Mouse (Mus musculus): ENCODE measurements around the gene Prdx2. TPM values are rescaled to one million over a fixed set of nuclear protein-coding genes. Genes with fewer than 3 reads are reported as not detected.

Gene Prdx2
- polyA plus RNA-seq, 1 experiment from 2014 or later, result 1,349 TPM

DNA sequence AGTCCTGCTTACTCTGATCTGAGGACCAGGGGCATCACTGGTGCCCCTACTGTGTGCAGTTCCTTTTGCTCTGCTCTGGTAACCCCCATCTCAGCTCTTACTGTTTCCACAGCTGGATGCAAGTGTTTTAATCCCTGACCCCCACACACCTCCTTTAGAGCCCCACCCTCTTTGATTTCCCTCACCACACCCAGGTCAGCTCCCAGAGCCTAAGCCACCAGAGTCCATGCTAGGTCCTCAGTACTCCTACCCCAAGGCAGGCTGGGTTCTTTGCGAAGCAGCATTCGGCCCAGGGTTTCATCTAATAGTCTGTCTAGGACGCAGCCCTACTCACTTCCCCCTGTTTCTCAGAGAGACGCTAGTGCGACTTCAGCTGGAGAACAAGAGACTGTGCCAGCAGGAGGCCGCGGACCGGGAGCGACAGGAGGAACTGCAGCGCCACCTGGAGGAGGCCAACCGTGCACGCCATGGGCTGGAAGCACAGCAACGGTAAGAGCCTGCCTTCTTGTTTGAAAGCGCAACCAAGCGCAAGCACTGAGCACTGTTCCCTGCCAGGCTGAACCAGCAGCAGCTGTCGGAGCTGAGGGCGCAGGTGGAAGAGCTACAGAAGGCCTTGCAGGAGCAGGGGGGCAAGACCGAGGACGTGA, 28.4 kb downstream of the Prdx2 start:
- no peak overlapping the region for H3K4me3 ChIP-seq (ENCODE audit: low read depth, low read length)
- H3K9ac ChIP-seq (ENCODE audit: low read length), result peak overlapping the region; percentile 48
- no peaks in the 10 kb centered on the region for H3K9me3 ChIP-seq (ENCODE audit: control insufficient read depth, low read length)
- peak; percentile 86 for ATAC-seq (ENCODE audit: low FRiP score)
- H3K27ac ChIP-seq (ENCODE audit: low read depth, low read length), result no peak overlapping the region
- DNase-seq (ENCODE audit: low spot score, missing footprints), result peak; percentile 98
- H3K36me3 ChIP-seq (ENCODE audit: control insufficient read depth, insufficient read depth, low read length), result no peaks in the 10 kb centered on the region
- peak overlapping the region; percentile 37 for H3K4me2 ChIP-seq
- peaks cover 6% of the 10 kb centered on the region; the same call in 1 of the 2 replicates for H3K4me1 ChIP-seq (ENCODE audit: control insufficient read depth, insufficient read depth, low read length)
- H3K27me3 ChIP-seq (ENCODE audit: control insufficient read depth, insufficient read depth, low read length), result 0 out of 2 replicates have a peak, but pooled peaks cover 4% of the 10 kb centered on the region
- 4% methylated on average over 19 of the region's 19 CpGs for WGBS

DNA sequence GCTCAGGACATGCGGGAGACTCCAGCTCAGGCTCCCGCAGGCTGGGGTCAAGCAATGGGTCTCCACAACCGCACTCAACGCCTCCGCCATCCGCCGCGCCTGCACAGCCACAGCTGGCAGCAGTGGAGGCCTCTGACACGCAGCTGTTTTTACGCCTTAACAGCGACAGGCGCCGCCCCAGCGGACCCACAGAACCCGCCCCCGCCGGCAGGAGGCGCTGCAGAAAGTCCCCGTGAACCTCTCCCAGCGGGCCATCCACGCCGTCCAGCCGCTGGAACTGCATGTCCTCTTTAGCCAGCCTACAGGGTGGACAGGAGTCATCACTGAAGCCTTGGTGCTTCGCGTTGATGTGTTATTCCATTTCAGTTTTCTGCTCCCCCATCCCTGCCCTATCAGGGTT, 38.3 kb downstream of the Prdx2 start:
- H3K36me3 ChIP-seq (ENCODE audit: control insufficient read depth, insufficient read depth, low read length), result no peaks in the 10 kb centered on the region
- no peak overlapping the region for H3K9ac ChIP-seq (ENCODE audit: low read length)
- no peak overlapping the region for H3K4me2 ChIP-seq
- no peaks in the 10 kb centered on the region for H3K9me3 ChIP-seq (ENCODE audit: control insufficient read depth, low read length)
- ATAC-seq (ENCODE audit: low FRiP score) (no peak), DNase-seq (ENCODE audit: low spot score, missing footprints) (peak; percentile 84)
- no peak overlapping the region for H3K27ac ChIP-seq (ENCODE audit: low read depth, low read length)
- peaks cover 18% of the 10 kb centered on the region for H3K27me3 ChIP-seq (ENCODE audit: control insufficient read depth, insufficient read depth, low read length)
- peaks cover 3% of the 10 kb centered on the region; the same call in 1 of the 2 replicates for H3K4me1 ChIP-seq (ENCODE audit: control insufficient read depth, insufficient read depth, low read length)
- WGBS, result 19% methylated on average over 25 of the region's 25 CpGs
- no peak overlapping the region for H3K4me3 ChIP-seq (ENCODE audit: low read depth, low read length)

DNA sequence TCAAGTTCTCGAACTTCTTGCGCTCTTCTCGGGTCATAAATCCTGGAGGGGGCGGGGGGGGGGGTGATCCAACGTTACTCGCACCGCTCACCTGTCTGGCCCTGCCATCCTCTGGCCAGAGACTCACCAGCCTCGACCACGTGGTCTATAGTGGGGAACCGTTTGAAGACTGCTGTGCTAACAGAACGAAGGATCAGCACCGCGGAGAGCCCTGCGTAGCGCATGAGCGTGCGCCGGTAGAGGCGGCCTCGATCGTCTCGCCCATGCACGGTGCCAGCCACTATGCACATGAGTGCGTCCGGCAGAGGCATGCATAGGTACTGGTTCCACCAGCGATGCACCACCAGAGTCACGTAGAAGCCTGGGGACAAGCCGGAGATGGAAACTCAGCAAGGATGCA, 41.9 kb downstream of the Prdx2 start:
- ATAC-seq (ENCODE audit: low FRiP score) (no peak), DNase-seq (ENCODE audit: low spot score, missing footprints) (no peak)
- Histone ChIP-seq H3K4me2 (no peak overlapping the region), H3K9me3 (ENCODE audit: control insufficient read depth, low read length) (no peaks in the 10 kb centered on the region), H3K9ac (ENCODE audit: low read length) (no peak overlapping the region), H3K27me3 (ENCODE audit: control insufficient read depth, insufficient read depth, low read length) (peaks cover 22% of the 10 kb centered on the region), H3K36me3 (ENCODE audit: control insufficient read depth, insufficient read depth, low read length) (no peaks in the 10 kb centered on the region), H3K27ac (ENCODE audit: low read depth, low read length) (no peak overlapping the region), H3K4me1 (ENCODE audit: control insufficient read depth, insufficient read depth, low read length) (peaks cover 3% of the 10 kb centered on the region; the same call in 1 of the 2 replicates), H3K4me3 (ENCODE audit: low read depth, low read length) (no peak overlapping the region)
- 15% methylated on average over 28 of the region's 28 CpGs for WGBS

DNA sequence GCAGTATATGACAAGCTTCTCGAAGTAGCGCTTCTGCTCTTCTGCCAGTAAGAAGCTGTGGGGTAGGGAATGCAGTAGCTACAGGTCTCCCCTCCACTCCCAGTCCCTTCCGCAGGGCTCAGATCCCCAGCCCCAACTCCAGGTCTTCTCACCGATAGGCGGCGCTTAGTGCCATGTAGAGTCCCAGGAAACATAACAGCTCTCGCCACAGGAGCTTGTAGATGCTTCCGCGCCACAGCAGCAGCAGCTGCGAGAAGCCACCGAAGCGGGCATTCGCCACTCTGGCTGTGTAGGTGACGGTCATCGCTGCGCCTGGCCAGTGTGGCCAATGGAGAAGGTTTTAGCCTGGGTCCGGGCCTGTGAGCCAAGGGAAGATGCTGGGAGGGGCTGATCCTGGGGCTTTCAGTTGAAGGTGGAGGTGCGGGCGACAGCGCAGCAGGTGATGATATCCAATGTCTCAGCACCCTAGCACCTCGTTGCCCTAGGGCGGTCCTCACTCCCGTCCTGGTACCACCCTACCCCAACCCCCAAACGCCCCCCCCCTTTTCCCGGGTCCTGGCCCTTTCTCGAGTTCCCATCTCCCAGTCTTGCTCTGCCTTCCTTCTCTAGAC, 43.9 kb downstream of the Prdx2 start:
- ATAC-seq (ENCODE audit: low FRiP score), result peak; percentile 77
- DNase-seq (ENCODE audit: low spot score, missing footprints), result peak; percentile 94
- H3K36me3 ChIP-seq (ENCODE audit: control insufficient read depth, insufficient read depth, low read length), result peaks cover 5% of the 10 kb centered on the region; the same call in 1 of the 2 replicates
- H3K27me3 ChIP-seq (ENCODE audit: control insufficient read depth, insufficient read depth, low read length), result peaks cover 22% of the 10 kb centered on the region
- WGBS, result 8% methylated on average over 26 of the region's 26 CpGs
- peaks cover 3% of the 10 kb centered on the region; the same call in 1 of the 2 replicates for H3K4me1 ChIP-seq (ENCODE audit: control insufficient read depth, insufficient read depth, low read length)
- H3K4me3 ChIP-seq (ENCODE audit: low read depth, low read length), result peak overlapping the region; percentile 22
- H3K4me2 ChIP-seq, result peak overlapping the region; percentile 57
- H3K9ac ChIP-seq (ENCODE audit: low read length), result peak overlapping the region; percentile 62
- H3K27ac ChIP-seq (ENCODE audit: low read depth, low read length), result no peak overlapping the region
- no peaks in the 10 kb centered on the region for H3K9me3 ChIP-seq (ENCODE audit: control insufficient read depth, low read length)

DNA sequence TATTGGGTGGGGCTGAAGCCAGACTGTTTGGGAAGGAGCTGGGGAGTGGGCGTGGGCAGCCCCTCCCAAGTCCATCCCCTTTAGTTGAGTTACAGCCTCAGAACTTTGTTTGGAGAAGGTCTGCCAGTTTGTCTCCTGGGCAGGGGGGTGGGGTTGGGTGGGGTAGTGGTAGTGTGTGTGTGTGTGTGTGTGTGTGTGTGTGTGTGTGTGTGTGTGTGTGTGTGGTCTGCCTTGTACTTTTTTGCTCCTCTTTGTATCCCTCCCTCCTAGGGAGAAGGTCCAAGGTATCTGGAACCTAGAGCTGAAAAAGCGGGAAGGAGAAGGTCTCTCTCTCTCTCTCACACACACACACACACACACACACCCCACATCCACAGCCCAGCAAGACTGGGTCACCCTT, 45.0 kb downstream of the Prdx2 start, which contains the start of gene Best2:
Gene Best2 (minus strand): TSS at position 101 of the 400 bp plus-strand sequence.
- WGBS, result 39% methylated on average over 2 of the region's 2 CpGs
- no peak for ATAC-seq (ENCODE audit: low FRiP score)
- peaks cover 19% of the 10 kb centered on the region for H3K27me3 ChIP-seq (ENCODE audit: control insufficient read depth, insufficient read depth, low read length)

DNA sequence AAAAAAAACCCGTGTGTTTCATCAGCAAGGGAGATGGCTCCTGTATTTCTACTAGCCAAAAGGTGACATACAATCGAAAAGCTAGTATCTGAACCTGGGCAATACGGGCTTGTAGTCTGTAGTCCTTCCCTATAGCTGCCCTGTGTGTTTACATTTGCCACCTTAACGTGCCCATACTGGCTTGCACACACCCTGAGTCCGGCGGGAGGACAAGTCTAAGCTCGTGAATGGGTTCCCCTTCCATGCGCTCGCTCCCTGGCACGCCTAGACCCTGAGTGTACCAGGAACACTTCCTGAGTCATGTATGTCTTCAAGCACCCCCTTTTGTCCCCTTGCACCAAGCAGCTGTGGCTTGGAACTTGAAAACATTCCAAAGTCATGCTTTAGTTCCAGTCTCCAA, 47.3 kb downstream of the Prdx2 start:
- H3K9ac ChIP-seq (ENCODE audit: low read length), result no peak overlapping the region
- 69% methylated on average over 10 of the region's 10 CpGs for WGBS

More for the DNA sequence above, 45.0 kb downstream of the Prdx2 start, which contains the start of gene Best2:
- Histone ChIP-seq H3K27ac (ENCODE audit: low read depth, low read length) (no peak within 1 kb of the TSS), H3K4me1 (ENCODE audit: control insufficient read depth, insufficient read depth, low read length) (peaks cover 3% of the 10 kb centered on the region; the same call in 1 of the 2 replicates), H3K9ac (ENCODE audit: low read length) (peak within 1 kb of the TSS; percentile 62), H3K4me3 (ENCODE audit: low read depth, low read length) (peak within 1 kb of the TSS; percentile 22), H3K4me2 (peak within 1 kb of the TSS; percentile 57), H3K9me3 (ENCODE audit: control insufficient read depth, low read length) (no peaks in the 10 kb centered on the region), H3K36me3 (ENCODE audit: control insufficient read depth, insufficient read depth, low read length) (peaks cover 11% of the 10 kb centered on the region; the same call in 1 of the 2 replicates)
- DNase-seq (ENCODE audit: low spot score, missing footprints), result no peak

DNA sequence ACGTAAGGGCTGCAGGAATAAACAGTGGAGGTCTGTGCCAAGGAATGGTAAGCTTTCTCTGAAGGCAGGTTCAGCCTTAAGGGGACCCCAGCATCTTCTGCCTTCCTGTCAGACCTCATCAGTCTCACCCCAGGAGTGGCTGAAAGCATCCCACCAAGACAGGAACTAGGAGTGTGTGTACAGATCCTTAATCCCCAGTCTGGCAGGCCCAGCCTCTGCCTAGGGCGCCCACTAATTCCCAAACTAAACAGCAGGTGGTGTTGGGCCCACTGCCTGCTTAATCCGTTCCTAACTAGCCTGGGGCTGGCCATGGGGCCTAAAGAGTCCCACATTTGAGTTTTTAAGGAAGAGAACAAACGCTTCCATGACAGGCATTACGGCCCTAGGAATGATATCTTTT, 47.8 kb downstream of the Prdx2 start:
- Histone ChIP-seq H3K4me1 (ENCODE audit: control insufficient read depth, insufficient read depth, low read length) (no peaks in the 10 kb centered on the region), H3K36me3 (ENCODE audit: control insufficient read depth, insufficient read depth, low read length) (peaks cover 15% of the 10 kb centered on the region)

More for the DNA sequence above, 47.3 kb downstream of the Prdx2 start:
- ATAC-seq (ENCODE audit: low FRiP score) (no peak), DNase-seq (ENCODE audit: low spot score, missing footprints) (peak; percentile 69)
- Histone ChIP-seq H3K36me3 (ENCODE audit: control insufficient read depth, insufficient read depth, low read length) (peaks cover 13% of the 10 kb centered on the region), H3K9me3 (ENCODE audit: control insufficient read depth, low read length) (no peaks in the 10 kb centered on the region), H3K27me3 (ENCODE audit: control insufficient read depth, insufficient read depth, low read length) (peaks cover 5% of the 10 kb centered on the region; the same call in 1 of the 2 replicates), H3K4me3 (ENCODE audit: low read depth, low read length) (no peak overlapping the region), H3K4me1 (ENCODE audit: control insufficient read depth, insufficient read depth, low read length) (no peaks in the 10 kb centered on the region), H3K4me2 (no peak overlapping the region), H3K27ac (ENCODE audit: low read depth, low read length) (no peak overlapping the region)

DNA sequence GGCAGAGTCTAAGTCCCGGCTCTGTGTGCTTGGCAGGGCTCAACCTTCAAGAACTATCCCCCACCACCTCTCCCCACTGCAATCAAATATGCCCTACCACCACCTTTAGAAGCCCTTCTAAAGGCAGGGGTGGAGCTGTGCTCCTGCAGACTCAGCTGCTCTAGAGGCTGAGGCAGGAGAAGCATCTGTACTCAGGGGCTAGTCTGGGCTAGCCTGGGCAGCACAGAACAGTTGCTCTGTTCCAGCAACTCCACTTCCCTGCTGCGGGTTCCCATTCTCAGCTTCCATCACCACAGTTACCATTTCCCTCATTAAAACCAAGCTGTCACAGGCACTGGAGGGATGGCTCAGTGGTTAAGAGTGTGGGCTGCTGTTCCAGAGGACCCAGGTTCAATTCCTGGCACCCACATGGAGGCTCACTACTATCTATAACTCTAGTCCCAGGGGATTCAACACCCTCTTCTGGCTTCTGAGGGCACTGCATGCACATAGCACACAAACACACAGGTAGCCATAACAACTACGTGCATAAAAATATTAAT, 52.2 kb downstream of the Prdx2 start:
- H3K9ac ChIP-seq (ENCODE audit: low read length), result no peak overlapping the region
- no peak for ATAC-seq (ENCODE audit: low FRiP score)
- WGBS, result 92% methylated on average over 3 of the region's 3 CpGs
- H3K4me2 ChIP-seq, result no peak overlapping the region
- no peaks in the 10 kb centered on the region for H3K27me3 ChIP-seq (ENCODE audit: control insufficient read depth, insufficient read depth, low read length)
- peaks cover 21% of the 10 kb centered on the region for H3K36me3 ChIP-seq (ENCODE audit: control insufficient read depth, insufficient read depth, low read length)
- no peak for DNase-seq (ENCODE audit: low spot score, missing footprints)
- peaks cover 17% of the 10 kb centered on the region for H3K4me1 ChIP-seq (ENCODE audit: control insufficient read depth, insufficient read depth, low read length)
- no peak overlapping the region for H3K4me3 ChIP-seq (ENCODE audit: low read depth, low read length)
- no peak overlapping the region for H3K27ac ChIP-seq (ENCODE audit: low read depth, low read length)
- H3K9me3 ChIP-seq (ENCODE audit: control insufficient read depth, low read length), result no peaks in the 10 kb centered on the region

More for the DNA sequence above, 47.8 kb downstream of the Prdx2 start:
- ATAC-seq (ENCODE audit: low FRiP score) (no peak), DNase-seq (ENCODE audit: low spot score, missing footprints) (peak; percentile 71)
- H3K9me3 ChIP-seq (ENCODE audit: control insufficient read depth, low read length), result no peaks in the 10 kb centered on the region
- no peak overlapping the region for H3K4me3 ChIP-seq (ENCODE audit: low read depth, low read length)
- H3K27me3 ChIP-seq (ENCODE audit: control insufficient read depth, insufficient read depth, low read length), result peaks cover 4% of the 10 kb centered on the region; the same call in 1 of the 2 replicates
- 24% methylated on average over 5 of the region's 5 CpGs for WGBS
- H3K4me2 ChIP-seq, result no peak overlapping the region
- no peak overlapping the region for H3K9ac ChIP-seq (ENCODE audit: low read length)
- H3K27ac ChIP-seq (ENCODE audit: low read depth, low read length), result no peak overlapping the region

DNA sequence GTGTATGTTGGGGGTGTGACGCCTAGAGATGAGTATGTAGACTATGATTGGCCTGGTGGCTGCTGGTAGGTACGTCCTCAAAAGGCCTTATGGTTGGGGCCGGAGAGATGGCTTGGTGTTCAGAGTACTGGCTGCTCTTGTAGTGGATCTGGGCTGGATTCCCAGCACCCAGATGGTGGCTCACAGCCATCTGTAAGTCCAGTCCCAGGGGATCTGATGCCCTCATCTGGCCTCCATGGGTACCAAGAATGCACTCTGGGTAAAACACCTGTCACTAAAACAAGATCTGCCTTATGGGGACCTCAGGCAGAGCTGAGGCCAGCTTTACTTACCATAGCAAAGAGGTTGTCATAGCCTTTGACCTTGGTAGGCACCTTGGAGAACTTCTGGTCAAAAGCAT, 54.5 kb downstream of the Prdx2 start:
- H3K36me3 ChIP-seq (ENCODE audit: control insufficient read depth, insufficient read depth, low read length), result peaks cover 14% of the 10 kb centered on the region

More for the DNA sequence above, 54.5 kb downstream of the Prdx2 start:
- WGBS, result 95% methylated on average over 3 of the region's 3 CpGs
- Histone ChIP-seq H3K9me3 (ENCODE audit: control insufficient read depth, low read length) (no peaks in the 10 kb centered on the region), H3K4me1 (ENCODE audit: control insufficient read depth, insufficient read depth, low read length) (peaks cover 28% of the 10 kb centered on the region), H3K4me3 (ENCODE audit: low read depth, low read length) (no peak overlapping the region), H3K9ac (ENCODE audit: low read length) (no peak overlapping the region), H3K27me3 (ENCODE audit: control insufficient read depth, insufficient read depth, low read length) (no peaks in the 10 kb centered on the region), H3K27ac (ENCODE audit: low read depth, low read length) (no peak overlapping the region), H3K4me2 (peak overlapping the region; percentile 89)
- DNase-seq (ENCODE audit: low spot score, missing footprints) (peak; percentile 47), ATAC-seq (ENCODE audit: low FRiP score) (no peak)

Measured in midbrain, embryonic 11.5 days (tissue).